Mouse (Mus musculus) cerebellum, adult 8-10 months (tissue): Measurements from ENCODE around the gene Rsph3a.

Source experiments
- DNase-seq: peaks from one replicate; pipeline ENCODE4 v3.0.0; 2022

Gene Rsph3a

GRCm38 (mm10) chr17:7945117-7946052, at the start of gene Rsph3a:
Gene Rsph3a (plus strand): TSS chr17:7945614.
- peak; percentile 78 for DNase-seq

DNA sequence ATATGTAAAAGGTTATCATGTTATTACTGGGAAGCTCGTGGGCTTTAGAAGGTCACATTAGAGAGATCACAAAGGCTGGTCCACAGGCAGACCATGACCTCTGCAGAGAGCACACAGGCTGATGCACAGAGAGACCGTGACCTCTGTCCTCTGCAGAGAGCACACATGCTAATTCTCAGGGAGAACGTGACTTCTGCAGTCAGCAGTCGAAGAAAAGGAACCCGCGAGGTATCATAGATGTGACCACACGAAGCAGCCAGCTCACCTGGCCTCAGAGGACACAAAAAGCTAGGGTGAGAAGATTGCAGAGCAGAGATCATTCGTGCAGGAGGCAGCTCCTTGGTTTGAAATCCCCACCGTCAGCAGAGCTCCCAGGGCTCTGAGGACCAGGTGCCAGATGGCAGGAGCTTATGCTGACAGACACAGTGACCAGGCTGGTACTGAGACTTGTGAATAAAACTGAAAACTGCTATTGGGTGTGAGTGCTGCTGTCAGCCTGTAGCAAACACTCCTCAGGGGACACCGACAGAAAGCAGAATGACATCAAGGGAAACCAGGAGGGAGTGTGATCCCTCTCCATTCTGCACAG, 49.3 kb upstream of the Rsph3a start:
- DNase-seq, result no peak

DNA sequence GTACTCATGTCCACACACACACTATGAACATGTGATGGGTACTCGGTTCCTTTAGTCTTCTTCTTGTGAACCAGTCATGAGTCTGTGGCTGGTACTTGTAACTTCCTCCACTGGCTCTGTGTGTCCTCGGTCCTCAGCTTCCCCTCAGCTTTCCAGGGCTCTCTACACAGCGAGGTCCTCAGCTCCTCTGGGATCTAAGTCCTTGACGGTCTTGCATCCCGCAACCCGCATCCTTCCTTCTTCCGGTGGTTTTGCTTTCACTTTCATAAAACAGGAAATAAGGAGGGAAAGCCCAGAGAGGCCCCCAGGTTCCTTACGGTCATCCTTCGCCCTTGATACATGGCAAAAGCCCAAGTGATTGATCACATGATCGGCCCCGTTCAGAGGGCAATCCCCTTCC, 48.3 kb upstream of the Rsph3a start:
- DNase-seq, result no peak

DNA sequence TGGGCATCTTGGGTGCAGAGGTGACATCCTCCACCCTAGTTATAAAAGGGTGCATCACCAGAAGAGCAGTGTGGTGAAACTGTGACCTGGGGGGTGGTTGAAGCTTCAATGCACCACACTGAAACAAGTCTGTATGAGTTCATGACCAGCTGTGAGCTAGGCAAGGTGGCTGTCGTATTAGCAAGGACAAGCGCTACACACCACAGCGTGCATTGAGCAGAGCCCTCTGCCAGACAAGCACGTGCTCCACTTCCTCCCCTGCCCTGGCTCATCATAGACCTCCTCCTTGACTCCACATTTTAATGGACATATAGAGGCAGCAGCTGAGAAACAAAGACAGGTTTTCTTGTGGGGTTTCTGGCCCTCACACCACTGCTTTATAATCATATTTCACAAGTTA, 47.7 kb upstream of the Rsph3a start:
- DNase-seq, result no peak

DNA sequence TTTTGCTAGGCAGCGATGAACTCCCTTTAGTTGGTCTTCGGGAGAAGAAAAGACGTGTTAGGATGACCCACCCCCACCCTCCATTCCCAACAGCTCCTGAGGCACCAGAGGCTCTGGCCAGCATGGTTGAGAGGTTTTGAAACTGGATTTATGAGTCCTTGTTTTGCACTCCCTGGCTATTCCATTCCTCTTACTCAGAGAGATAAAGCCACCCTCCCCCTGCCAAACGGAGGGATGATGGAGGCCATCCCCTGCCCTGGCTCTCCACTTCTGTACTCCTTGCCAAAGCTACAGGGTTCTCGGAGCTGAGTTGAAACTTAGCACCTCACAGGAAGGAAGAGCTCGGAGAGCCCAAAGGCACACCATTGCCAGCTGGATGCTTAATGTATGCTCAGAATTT, 46.2 kb upstream of the Rsph3a start:
- no peak for DNase-seq

GRCm38 (mm10) chr17:7899961-7900360, 45.5 kb upstream of the Rsph3a start:
- DNase-seq, result no peak

GRCm38 (mm10) chr17:7901536-7901935, 43.9 kb upstream of the Rsph3a start:
- no peak for DNase-seq

DNA sequence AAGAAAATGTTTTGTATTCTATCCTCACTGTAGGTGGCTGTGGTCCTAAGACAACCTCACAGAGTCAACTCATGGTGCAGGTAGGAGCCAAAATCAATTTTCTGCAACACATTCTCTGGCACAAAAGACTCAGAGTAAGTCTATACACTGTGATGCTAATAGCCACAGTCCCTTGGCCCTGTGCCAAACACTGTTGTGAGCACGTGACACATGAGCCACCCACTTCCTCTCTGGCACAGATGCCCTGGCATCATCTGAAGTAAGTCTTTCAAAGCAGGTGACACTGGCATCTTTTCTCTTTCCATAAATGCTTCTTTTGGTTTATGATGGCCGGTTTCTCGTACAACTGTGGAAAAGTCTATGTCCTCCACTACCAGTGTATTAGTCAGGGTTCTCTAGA, 43.1 kb upstream of the Rsph3a start:
- DNase-seq, result no peak

DNA sequence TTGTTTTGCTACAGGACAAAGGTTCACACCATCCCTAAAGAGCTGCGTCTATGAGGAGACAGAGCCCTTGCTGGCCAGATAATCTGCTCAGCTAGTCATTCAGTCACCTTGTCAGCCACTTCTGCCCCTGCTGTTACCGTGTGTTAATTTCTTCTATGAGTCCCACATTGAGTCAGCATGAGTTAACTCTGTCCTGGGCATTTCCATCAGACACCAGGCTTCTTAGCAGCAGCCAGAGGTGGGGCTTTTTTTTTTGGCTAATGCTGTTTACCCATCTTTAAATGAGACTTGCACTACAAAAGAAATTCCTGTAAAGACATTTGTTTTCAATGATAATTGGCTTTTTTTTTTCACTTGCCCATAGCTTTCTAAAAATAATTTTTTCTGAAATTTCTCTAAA, 40.4 kb upstream of the Rsph3a start:
- DNase-seq, result no peak

- DNase-seq, result no peak
Measured at GRCm38 (mm10) chr17:7905936-7906685, 39.3 kb upstream of the Rsph3a start.

GRCm38 (mm10) chr17:7914596-7915227, 30.7 kb upstream of the Rsph3a start:
- DNase-seq, result no peak

DNA sequence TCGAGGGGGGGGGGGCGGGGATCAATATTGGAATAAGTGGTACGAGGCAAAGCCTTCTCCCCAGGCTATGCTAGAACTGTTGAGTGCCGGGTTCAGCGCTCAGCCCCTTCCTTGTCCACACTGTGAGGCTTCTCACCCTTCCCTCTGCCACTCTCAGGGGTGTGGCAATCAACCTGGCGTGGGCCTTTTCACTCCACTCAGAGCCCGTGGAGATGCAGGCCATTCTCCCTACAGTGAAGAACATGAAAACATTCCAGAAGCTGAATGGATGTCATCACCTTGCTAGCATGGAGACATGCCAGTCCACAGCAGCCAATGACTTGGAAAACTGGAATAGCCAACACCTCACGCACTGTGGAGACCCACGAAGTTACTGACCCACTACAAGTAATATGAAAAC, 29.6 kb upstream of the Rsph3a start:
- DNase-seq, result no peak

DNA sequence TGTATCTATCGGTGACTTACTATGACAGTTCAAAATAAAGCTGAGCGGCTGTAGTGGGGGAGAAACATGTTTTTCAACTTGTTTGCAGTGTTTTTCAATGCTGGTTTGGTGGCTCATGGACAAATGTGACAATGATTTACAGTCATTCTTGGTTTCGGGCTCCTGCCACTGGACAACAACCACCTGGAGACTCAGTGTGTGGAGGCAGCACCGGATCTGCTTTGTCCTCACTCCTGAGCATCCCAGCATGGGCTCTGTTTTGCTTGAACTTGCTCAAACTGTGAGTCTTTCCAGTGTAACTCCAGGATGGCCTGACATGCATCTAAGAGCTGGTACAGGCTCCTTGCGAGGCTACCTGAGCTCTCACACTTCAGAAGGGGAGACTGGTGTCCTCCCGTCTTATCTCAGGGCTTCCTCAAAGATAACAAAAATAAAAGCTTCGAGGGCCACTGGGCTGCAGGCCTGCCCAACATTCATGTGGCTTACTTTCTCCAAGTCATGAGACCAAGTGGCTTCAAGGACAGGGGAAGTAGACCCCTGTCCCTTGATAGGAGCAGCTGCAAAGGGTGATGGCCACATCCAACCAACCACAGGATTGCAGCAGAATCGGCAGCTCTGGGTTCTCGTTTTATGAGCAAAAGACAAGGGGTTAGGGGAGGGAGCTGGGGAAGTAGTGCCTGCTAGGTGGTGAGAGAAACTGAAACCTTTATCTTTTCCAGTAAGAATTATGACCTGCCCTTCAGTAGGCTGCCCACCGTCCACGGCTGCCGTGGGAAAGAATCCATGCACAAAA, 28.4 kb upstream of the Rsph3a start:
- DNase-seq, result no peak

- no peak for DNase-seq
Measured at GRCm38 (mm10) chr17:7918355-7918754, 27.1 kb upstream of the Rsph3a start.

DNA sequence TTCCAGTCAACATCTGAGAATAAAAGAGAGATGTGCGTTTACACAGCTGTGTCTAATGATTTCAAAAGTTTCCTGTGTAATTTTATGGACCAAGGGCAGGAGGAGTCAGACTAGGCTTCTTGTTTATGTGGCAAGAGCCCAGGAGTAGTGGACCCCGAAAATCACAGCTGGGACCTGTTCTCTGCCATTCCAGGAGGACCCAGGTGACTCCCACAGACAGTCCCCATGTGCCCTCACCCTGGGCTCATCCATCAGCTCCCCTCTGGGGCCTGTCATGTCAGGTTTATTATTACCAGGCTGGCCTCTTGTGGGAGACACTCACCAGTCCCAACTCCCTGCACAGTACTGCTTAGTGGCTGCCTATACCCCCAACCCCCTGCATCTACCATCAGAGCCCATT, 26.2 kb upstream of the Rsph3a start:
- DNase-seq, result no peak

DNA sequence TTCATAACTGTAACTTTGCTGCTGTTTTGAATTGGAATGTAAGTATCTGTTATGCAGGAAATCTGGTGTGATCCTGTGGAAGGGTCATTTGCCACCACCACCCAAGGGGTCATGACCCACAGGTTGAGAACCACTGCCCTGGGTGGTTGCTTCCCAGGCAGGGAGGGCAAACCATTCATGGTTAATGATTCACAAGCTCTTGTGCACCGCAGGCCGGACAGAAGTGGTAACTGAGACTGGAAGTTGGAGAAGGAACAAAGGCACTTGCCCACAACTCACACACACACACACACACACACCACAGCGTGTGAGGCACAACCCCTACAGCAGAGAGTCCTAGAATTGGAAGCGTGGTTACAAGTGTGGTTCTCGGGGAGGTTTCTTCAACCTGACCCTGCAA, 22.9 kb upstream of the Rsph3a start:
- no peak for DNase-seq

DNA sequence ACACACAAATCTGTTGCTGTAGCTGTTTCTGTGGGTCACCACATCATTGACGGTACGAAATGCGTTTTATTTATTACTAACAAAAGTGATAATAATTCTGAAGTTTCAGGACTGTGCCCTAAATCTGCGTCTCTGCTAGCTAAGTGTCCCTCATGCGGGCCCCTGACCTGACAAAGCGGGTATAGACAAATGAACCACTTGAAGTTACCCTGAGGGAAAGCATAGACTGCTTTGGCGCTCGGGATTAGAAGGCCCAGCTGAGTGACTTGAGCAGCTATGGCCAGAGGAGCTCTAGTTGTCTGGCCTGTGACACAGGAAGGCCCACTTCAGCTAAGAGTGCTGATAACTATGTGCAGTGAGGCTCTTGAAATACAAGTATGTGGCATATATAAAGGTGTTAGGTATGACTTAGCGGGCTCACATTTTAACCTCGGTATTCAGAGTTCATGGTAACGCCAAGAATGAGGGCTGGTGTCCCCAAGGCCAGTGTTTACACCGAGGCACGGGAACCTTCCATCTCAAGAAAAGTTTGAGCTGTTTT, 21.2 kb upstream of the Rsph3a start:
- no peak for DNase-seq

DNA sequence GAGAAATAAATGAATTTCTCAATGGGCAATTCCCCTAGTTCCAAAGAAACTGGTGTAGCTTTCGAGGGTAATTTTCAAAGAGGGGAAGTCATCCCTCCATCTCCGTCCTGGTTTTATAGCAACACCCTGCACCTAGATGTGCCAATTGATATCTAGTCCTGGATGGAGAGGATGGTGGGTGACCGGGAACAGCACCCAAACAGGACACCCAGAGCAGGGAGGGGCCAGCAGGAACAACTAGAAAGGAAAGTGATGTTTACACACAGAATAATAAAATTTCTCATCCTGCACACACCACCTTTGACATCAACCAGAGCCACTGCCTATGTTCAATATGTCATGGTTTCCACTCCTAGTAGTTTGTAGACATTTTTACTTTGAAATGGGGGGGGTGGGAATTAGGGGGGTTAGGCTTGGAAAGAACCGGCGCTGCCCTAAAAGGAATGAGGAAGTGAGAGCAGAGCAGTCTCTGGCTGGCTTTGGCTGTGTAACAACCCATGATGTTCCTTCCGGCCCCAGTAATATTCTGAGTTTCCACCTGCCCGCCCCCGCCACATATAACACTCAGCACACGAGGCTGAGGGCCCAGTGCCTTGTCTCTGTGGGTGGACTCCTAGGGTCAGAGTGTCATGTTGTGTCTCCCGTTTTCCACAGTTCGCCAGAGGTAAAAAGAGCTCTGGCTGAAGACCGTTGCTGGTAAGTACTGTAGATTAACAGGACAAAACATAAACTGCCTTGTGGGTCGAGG, 19.8 kb upstream of the Rsph3a start, which contains the start of gene Tagap:
TSS of gene Tagap (plus strand) at position 588 of the 748 bp plus-strand sequence.
- no peak for DNase-seq

DNA sequence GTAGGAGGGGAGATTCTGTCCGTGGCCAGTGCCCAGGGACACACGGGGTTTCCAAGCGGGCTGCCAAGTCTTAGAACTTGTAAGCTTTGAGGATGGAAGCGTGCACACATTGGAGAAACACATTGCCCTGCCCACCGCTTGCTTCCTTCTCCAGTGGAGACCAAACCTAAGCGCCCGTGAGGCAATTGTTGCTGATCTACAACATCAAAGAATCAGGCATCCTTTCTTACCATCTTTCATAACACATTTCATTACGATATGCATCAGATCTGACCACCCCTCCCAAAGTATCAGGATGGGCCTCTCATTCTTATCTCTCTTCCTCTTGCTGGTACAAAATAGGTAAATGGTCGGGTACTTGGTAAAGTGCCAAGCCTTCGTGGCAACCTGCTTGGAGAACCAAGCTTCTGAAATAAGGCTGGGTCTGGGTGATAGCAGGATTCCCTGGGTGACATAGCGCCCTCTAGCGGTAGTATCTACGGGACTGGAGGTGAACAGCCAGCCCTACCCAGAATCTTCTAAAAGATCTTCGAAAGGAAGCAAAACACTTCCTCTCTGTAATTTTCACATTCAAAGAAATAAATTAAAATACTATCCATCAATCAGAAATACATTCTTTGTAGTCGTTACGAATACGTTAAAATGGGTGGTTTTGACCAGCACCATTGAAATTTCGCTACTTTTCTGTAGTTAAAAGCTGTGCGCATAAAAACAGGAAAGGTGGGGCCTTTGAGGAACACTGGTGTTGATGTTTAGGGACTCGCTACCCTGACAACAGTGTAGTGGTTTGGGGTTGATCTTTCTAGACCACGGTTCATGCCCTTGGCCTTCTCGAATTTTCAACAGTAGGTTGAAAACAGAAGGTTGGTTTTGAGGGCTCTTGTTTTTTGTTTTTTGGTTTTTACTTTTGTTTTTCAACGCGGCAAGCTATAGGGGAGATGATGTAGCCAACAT, 17.6 kb upstream of the Rsph3a start:
- peak; percentile 45 for DNase-seq

DNA sequence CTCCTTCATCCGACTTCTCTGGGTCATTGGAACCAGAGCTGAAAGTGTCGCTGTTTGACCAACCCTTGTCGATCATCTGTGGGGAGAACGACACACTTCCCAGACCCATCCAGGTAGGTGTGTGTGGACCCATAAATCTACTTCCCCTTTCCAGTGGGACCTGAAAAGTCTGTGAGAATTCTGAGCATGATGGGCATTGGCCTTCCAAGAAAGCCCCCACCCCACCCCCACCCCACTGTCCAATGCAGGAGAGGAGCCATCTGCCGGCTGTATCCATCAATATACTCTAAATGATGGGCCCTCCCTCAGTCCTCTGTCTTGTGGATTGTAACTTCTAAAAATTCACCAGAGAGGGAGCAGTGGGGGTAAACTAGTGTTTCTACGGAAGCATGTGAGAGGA, 16.8 kb upstream of the Rsph3a start:
- DNase-seq, result no peak
